Mouse (Mus musculus) limb, embryonic 14.5 days (tissue): ENCODE results near the gene Ube4a. TPM values are rescaled to one million over a fixed set of nuclear protein-coding genes. Genes with fewer than 3 reads are reported as not detected.
"Not testable (repeated sequence)": the region's sequence is repeated elsewhere in the genome, so short reads cannot be mapped to it uniquely, and the experiment has no call there.

Source experiments
- ATAC-seq: fragments of 200-750 bp; cut with Nextera tagmentation; 2 replicates; pipeline ENCODE4 v1.8.0; 2017; ENCODE audit warnings: low read depth, moderate number of reproducible peaks, moderate TSS enrichment; ENCODE audit not compliant: low FRiP score
- DNase-seq: peaks from one replicate; pipeline ENCODE4 v3.0.0-alpha.2; 2015; ENCODE audit warnings: low spot score
- H3K27ac ChIP-seq: fragments of 300-500 bp; sonication (generic); replicated peaks from 2 replicates; pipeline ENCODE4 v1.5.1; 2014; ENCODE audit warnings: low read depth, mild to moderate bottlenecking, low read length, moderate library complexity, mixed read lengths
- H3K27me3 ChIP-seq: fragments of 300-500 bp; sonication (generic); 2 replicates; pipeline ENCODE4 v1.6.1; 2014; ENCODE audit warnings: low read length, mixed read lengths; ENCODE audit not compliant: control insufficient read depth, insufficient read depth
- H3K36me3 ChIP-seq: fragments of 300-500 bp; sonication (generic); 2 replicates; pipeline ENCODE4 v1.6.1; 2014; ENCODE audit warnings: mild to moderate bottlenecking, low read length, moderate library complexity, mixed read lengths; ENCODE audit not compliant: control insufficient read depth, insufficient read depth
- H3K4me1 ChIP-seq: fragments of 300-500 bp; sonication (generic); 2 replicates; pipeline ENCODE4 v1.6.1; 2014; ENCODE audit warnings: antibody characterized with exemption, low read length, mixed read lengths; ENCODE audit not compliant: control insufficient read depth, insufficient read depth
- H3K4me2 ChIP-seq: fragments of 300-500 bp; sonication (generic); replicated peaks from 2 replicates; pipeline ENCODE4 v1.6.1; 2014; ENCODE audit warnings: low read depth, mild to moderate bottlenecking, low read length, moderate library complexity; ENCODE audit not compliant: severe bottlenecking
- H3K4me3 ChIP-seq: fragments of 300-500 bp; sonication (generic); replicated peaks from 2 replicates; pipeline ENCODE4 v1.5.1; 2014; ENCODE audit warnings: low read length
- H3K9ac ChIP-seq: fragments of 300-500 bp; sonication (generic); 2 replicates; pipeline ENCODE4 v1.6.1; 2014; ENCODE audit warnings: mild to moderate bottlenecking, low read depth, low read length, moderate library complexity; ENCODE audit not compliant: severe bottlenecking
- H3K9me3 ChIP-seq: fragments of 300-500 bp; sonication (generic); 2 replicates; pipeline ENCODE4 v1.6.1; 2016; ENCODE audit warnings: low read length; ENCODE audit not compliant: control insufficient read depth
- POLR2A ChIP-seq: fragments of 200-500 bp; IDR thresholded peaks from 2 replicates; pipeline ENCODE4 v1.8.0; 2012; ENCODE audit warnings: inconsistent platforms, mild to moderate bottlenecking, moderate library complexity, borderline replicate concordance; ENCODE audit not compliant: insufficient read depth, insufficient read length; ENCODE audit errors: extremely low read depth
- WGBS: fragments of 180-500 bp; shearing (Covaris S2); extraction: QIAGEN DNeasy Blood & Tissue Kit; methylation state at CpG from one replicate; pipeline ENCODE4 v1.1.7; 2014; 5-methylcytosine and 5-hydroxymethylcytosine counted together
- polyA plus RNA-seq, 2 experiments: library from polyadenylated mRNA; depleted of rRNA in 1 of 2; stranded (reverse) in 1 of 2; unstranded in 1 of 2; fragments of >200 nt; fragmentation: Nextera tagmentation in 1 of 2; extraction: Ambion mirVana in 1 of 2; gene quantifications; 2 replicates each; pipeline versions ENCODE4 v1.2.1 to v1.2.3; 2012 to 2014

Gene Ube4a
- polyA plus RNA-seq, 2 experiments = 23.9 to 33.4 TPM

GRCm38 (mm10) chr9:44981676-44982075 lies 16.3 kb upstream of the Ube4a start, which contains the start of gene Cd3d:
Gene Cd3d (plus strand): TSS chr9:44981786.
- TF ChIP-seq POLR2A = no peak
- no peak within 1 kb of the TSS for H3K27ac ChIP-seq
- WGBS = 72% methylated on average over 4 of the region's 4 CpGs
- DNase-seq = no peak
- H3K4me3 ChIP-seq = no peak within 1 kb of the TSS
- no peaks in the 10 kb centered on the region for H3K9me3 ChIP-seq
- no peaks in the 10 kb centered on the region for H3K4me1 ChIP-seq
- no peak for ATAC-seq
- H3K36me3 ChIP-seq = no peaks in the 10 kb centered on the region
- H3K4me2 ChIP-seq = no peak within 1 kb of the TSS
- no peak within 1 kb of the TSS for H3K9ac ChIP-seq
- H3K27me3 ChIP-seq = no peaks in the 10 kb centered on the region

GRCm38 (mm10) chr9:44981104-44981503 lies 15.7 kb upstream of the Ube4a start:
- no peaks in the 10 kb centered on the region for H3K9me3 ChIP-seq
- no peaks in the 10 kb centered on the region for H3K27me3 ChIP-seq
- H3K9ac ChIP-seq = no peak overlapping the region
- H3K36me3 ChIP-seq = no peaks in the 10 kb centered on the region
- ATAC-seq (no peak), DNase-seq (no peak)
- no peak for TF ChIP-seq POLR2A
- H3K4me1 ChIP-seq = no peaks in the 10 kb centered on the region
- WGBS = 84% methylated on average over 2 of the region's 2 CpGs
- no peak overlapping the region for H3K4me3 ChIP-seq
- no peak overlapping the region for H3K27ac ChIP-seq
- no peak overlapping the region for H3K4me2 ChIP-seq

- no peak for TF ChIP-seq POLR2A
- no peak within 1 kb of the TSS for H3K4me2 ChIP-seq
- H3K27ac ChIP-seq = no peak within 1 kb of the TSS
- WGBS = 61% methylated on average over 3 of the region's 3 CpGs
- H3K4me3 ChIP-seq = no peak within 1 kb of the TSS
- no peaks in the 10 kb centered on the region for H3K4me1 ChIP-seq
- H3K27me3 ChIP-seq = no peaks in the 10 kb centered on the region
- no peak for DNase-seq
- ATAC-seq = no peak
- H3K36me3 ChIP-seq = no peaks in the 10 kb centered on the region
- H3K9me3 ChIP-seq = no peaks in the 10 kb centered on the region
- no peak within 1 kb of the TSS for H3K9ac ChIP-seq
Measured at GRCm38 (mm10) chr9:44980242-44980641, 14.8 kb upstream of the Ube4a start, which contains the start of gene Cd3g. Gene Cd3g (minus strand): TSS chr9:44980431.

GRCm38 (mm10) chr9:44979806-44980205 lies 14.4 kb upstream of the Ube4a start:
- Histone ChIP-seq H3K27ac (no peak overlapping the region), H3K9me3 (no peaks in the 10 kb centered on the region)

GRCm38 (mm10) chr9:44977813-44978212 lies 12.4 kb upstream of the Ube4a start:
- WGBS = 67% methylated on average over 6 of the region's 6 CpGs

More at GRCm38 (mm10) chr9:44979806-44980205, 14.4 kb upstream of the Ube4a start:
- no peaks in the 10 kb centered on the region for H3K27me3 ChIP-seq
- no peaks in the 10 kb centered on the region for H3K4me1 ChIP-seq
- DNase-seq = no peak
- H3K4me3 ChIP-seq = no peak overlapping the region
- WGBS = 78% methylated on average over 7 of the region's 7 CpGs
- TF ChIP-seq POLR2A = no peak
- ATAC-seq = no peak
- no peak overlapping the region for H3K9ac ChIP-seq
- no peaks in the 10 kb centered on the region for H3K36me3 ChIP-seq
- H3K4me2 ChIP-seq = no peak overlapping the region

GRCm38 (mm10) chr9:44969450-44969849 lies 4.0 kb upstream of the Ube4a start:
- TF ChIP-seq POLR2A = no peak
- no peak overlapping the region for H3K4me3 ChIP-seq
- no peak overlapping the region for H3K4me2 ChIP-seq
- no peak overlapping the region for H3K9ac ChIP-seq
- DNase-seq (no peak), ATAC-seq (no peak)
- H3K4me1 ChIP-seq = peaks cover 4% of the 10 kb centered on the region
- H3K27ac ChIP-seq = no peak overlapping the region
- no peaks in the 10 kb centered on the region for H3K36me3 ChIP-seq
- WGBS = 62% methylated on average over 1 of the region's 1 CpGs
- H3K27me3 ChIP-seq = 0 out of 2 replicates have a peak, but pooled peaks cover 3% of the 10 kb centered on the region
- H3K9me3 ChIP-seq = no peaks in the 10 kb centered on the region

More at GRCm38 (mm10) chr9:44977813-44978212, 12.4 kb upstream of the Ube4a start:
- H3K27me3 ChIP-seq = 0 out of 2 replicates have a peak, but pooled peaks cover 3% of the 10 kb centered on the region
- no peak overlapping the region for H3K4me3 ChIP-seq
- no peak overlapping the region for H3K9ac ChIP-seq
- no peak overlapping the region for H3K27ac ChIP-seq
- no peak overlapping the region for H3K4me2 ChIP-seq
- TF ChIP-seq POLR2A = no peak
- H3K36me3 ChIP-seq = no peaks in the 10 kb centered on the region
- DNase-seq (no peak), ATAC-seq (no peak)
- H3K9me3 ChIP-seq = no peaks in the 10 kb centered on the region
- no peaks in the 10 kb centered on the region for H3K4me1 ChIP-seq

GRCm38 (mm10) chr9:44967763-44968162 lies 2.4 kb upstream of the Ube4a start:
- H3K27ac ChIP-seq, H3K9me3 ChIP-seq, H3K4me2 ChIP-seq, H3K4me1 ChIP-seq, H3K4me3 ChIP-seq, H3K27me3 ChIP-seq, H3K36me3 ChIP-seq, DNase-seq, ATAC-seq, H3K9ac ChIP-seq: not testable (repeated sequence)
- WGBS = 86% methylated on average over 5 of the region's 5 CpGs
